Mouse (Mus musculus) heart, embryonic 15.5 days (tissue): ENCODE measurements around the gene Tmigd3. TPM values are rescaled to one million over a fixed set of nuclear protein-coding genes. Genes with fewer than 3 reads are reported as not detected.
"Not testable (repeated sequence)": the region's sequence is repeated elsewhere in the genome, so short reads cannot be mapped to it uniquely, and the experiment has no call there.

ENCODE experiments used
- ATAC-seq: fragments of 200-750 bp; cut with Nextera tagmentation; replicated peaks from 2 replicates; pipeline ENCODE4 v1.8.0; 2017; ENCODE audit warnings: low read depth, moderate TSS enrichment; ENCODE audit not compliant: insufficient number of reproducible peaks, insufficient read depth, low FRiP score
- H3K27ac ChIP-seq: fragments of 300-500 bp; sonication (generic); 2 replicates; pipeline ENCODE4 v1.5.1; 2015; ENCODE audit warnings: mild to moderate bottlenecking, inconsistent platforms
- H3K27me3 ChIP-seq: fragments of 300-500 bp; sonication (generic); 2 replicates; pipeline ENCODE4 v1.6.1; 2015; ENCODE audit warnings: inconsistent platforms
- H3K36me3 ChIP-seq: fragments of 300-500 bp; sonication (generic); 2 replicates; pipeline ENCODE4 v1.6.1; 2015; ENCODE audit warnings: mild to moderate bottlenecking, inconsistent platforms
- H3K4me1 ChIP-seq: fragments of 300-500 bp; sonication (generic); replicated peaks from 2 replicates; pipeline ENCODE4 v1.6.1; 2015; ENCODE audit warnings: inconsistent platforms
- H3K4me2 ChIP-seq: fragments of 300-500 bp; sonication (generic); 2 replicates; pipeline ENCODE4 v1.6.1; 2015; ENCODE audit warnings: inconsistent platforms, mild to moderate bottlenecking, moderate library complexity
- H3K4me3 ChIP-seq: fragments of 300-500 bp; sonication (generic); 2 replicates; pipeline ENCODE4 v1.5.1; 2015; ENCODE audit warnings: mild to moderate bottlenecking, inconsistent platforms
- H3K9ac ChIP-seq: fragments of 300-500 bp; sonication (generic); 2 replicates; pipeline ENCODE4 v1.6.1; 2015; ENCODE audit warnings: mild to moderate bottlenecking, inconsistent platforms
- H3K9me3 ChIP-seq: fragments of 300-500 bp; sonication (generic); replicated peaks from 2 replicates; pipeline ENCODE4 v1.6.1; 2016; ENCODE audit warnings: inconsistent platforms
- WGBS: fragments of 180-500 bp; shearing (Covaris S2); methylation state at CpG from one replicate; pipeline ENCODE4 v1.1.7; 2015; ENCODE audit warnings: mixed read lengths; 5-methylcytosine and 5-hydroxymethylcytosine counted together
- polyA plus RNA-seq: library from polyadenylated mRNA; unstranded; fragments of >200 nt; fragmentation: Nextera tagmentation; extraction: Ambion mirVana; gene quantifications from 2 replicates; pipeline ENCODE4 v1.2.1, GENCODE M21; 2015

Gene Tmigd3
- polyA plus RNA-seq, 1 experiment from 2014 or later: 0.50 TPM

- Histone ChIP-seq H3K27me3 (peaks cover 11% of the 10 kb centered on the region; the same call in 1 of the 2 replicates), H3K4me3 (no peak overlapping the region), H3K9ac (no peak overlapping the region), H3K36me3 (no peaks in the 10 kb centered on the region), H3K4me2 (no peak overlapping the region), H3K4me1 (peaks cover 11% of the 10 kb centered on the region), H3K9me3 (no peaks in the 10 kb centered on the region), H3K27ac (no peak overlapping the region)
- no peak for ATAC-seq
- WGBS: 49% methylated on average over 4 of the region's 4 CpGs
These were observed 33.5 kb downstream of the Tmigd3 start for GRCm38 (mm10) chr3:105904213-105904612.

GRCm38 (mm10) chr3:105904721-105905120 is 34.0 kb downstream of the Tmigd3 start:
- 95% methylated on average over 9 of the region's 9 CpGs for WGBS
- Histone ChIP-seq H3K27ac (no peak overlapping the region), H3K27me3 (peaks cover 11% of the 10 kb centered on the region; the same call in 1 of the 2 replicates), H3K36me3 (no peaks in the 10 kb centered on the region), H3K9me3 (no peaks in the 10 kb centered on the region), H3K4me2 (no peak overlapping the region), H3K9ac (no peak overlapping the region), H3K4me1 (peaks cover 6% of the 10 kb centered on the region), H3K4me3 (no peak overlapping the region)
- no peak for ATAC-seq

GRCm38 (mm10) chr3:105907956-105908655 is 37.4 kb downstream of the Tmigd3 start:
- no peaks in the 10 kb centered on the region for H3K36me3 ChIP-seq
- H3K4me1 ChIP-seq: peaks cover 14% of the 10 kb centered on the region
- no peaks in the 10 kb centered on the region for H3K9me3 ChIP-seq
- ATAC-seq: no peak
- no peak overlapping the region for H3K4me3 ChIP-seq
- no peaks in the 10 kb centered on the region for H3K27me3 ChIP-seq
- no peak overlapping the region for H3K4me2 ChIP-seq
- no peak overlapping the region for H3K9ac ChIP-seq
- 20% methylated on average over 9 of the region's 9 CpGs for WGBS
- no peak overlapping the region for H3K27ac ChIP-seq

GRCm38 (mm10) chr3:105908976-105909375 is 38.3 kb downstream of the Tmigd3 start:
- H3K4me3 ChIP-seq: no peak overlapping the region
- H3K4me2 ChIP-seq: no peak overlapping the region
- no peaks in the 10 kb centered on the region for H3K36me3 ChIP-seq
- WGBS: 87% methylated on average over 4 of the region's 4 CpGs
- ATAC-seq: no peak
- H3K9me3 ChIP-seq: no peaks in the 10 kb centered on the region
- no peak overlapping the region for H3K9ac ChIP-seq
- H3K27me3 ChIP-seq: no peaks in the 10 kb centered on the region
- peaks cover 20% of the 10 kb centered on the region for H3K4me1 ChIP-seq
- no peak overlapping the region for H3K27ac ChIP-seq

GRCm38 (mm10) chr3:105910519-105911190 is 40.0 kb downstream of the Tmigd3 start:
- Histone ChIP-seq H3K4me1 (peaks cover 29% of the 10 kb centered on the region), H3K27me3 (no peaks in the 10 kb centered on the region), H3K4me2 (no peak overlapping the region), H3K36me3 (no peaks in the 10 kb centered on the region), H3K27ac (no peak overlapping the region), H3K9me3 (no peaks in the 10 kb centered on the region), H3K4me3 (no peak overlapping the region), H3K9ac (no peak overlapping the region)
- WGBS: 71% methylated on average over 11 of the region's 11 CpGs
- ATAC-seq: no peak

- Histone ChIP-seq H3K4me2 (no peak overlapping the region), H3K4me1 (peaks cover 29% of the 10 kb centered on the region), H3K4me3 (no peak overlapping the region), H3K9ac (no peak overlapping the region), H3K27me3 (no peaks in the 10 kb centered on the region), H3K9me3 (no peaks in the 10 kb centered on the region), H3K36me3 (no peaks in the 10 kb centered on the region), H3K27ac (no peak overlapping the region)
- no peak for ATAC-seq
- WGBS: 55% methylated on average over 9 of the region's 9 CpGs
These were observed 41.6 kb downstream of the Tmigd3 start for GRCm38 (mm10) chr3:105912097-105912880.

- Histone ChIP-seq H3K4me3 (no peak overlapping the region), H3K4me2 (peak overlapping the region; percentile 17; the same call in 1 of the 2 replicates), H3K9ac (no peak overlapping the region), H3K27me3 (no peaks in the 10 kb centered on the region), H3K9me3 (no peaks in the 10 kb centered on the region), H3K36me3 (no peaks in the 10 kb centered on the region), H3K27ac (0 out of 2 replicates have a peak overlapping the region, but pooled peaks have one; percentile 20), H3K4me1 (peaks cover 26% of the 10 kb centered on the region)
- WGBS: 12% methylated on average over 10 of the region's 10 CpGs
- no peak; the same call in 1 of the 2 replicates for ATAC-seq
These were observed 43.4 kb downstream of the Tmigd3 start for GRCm38 (mm10) chr3:105913839-105914681.

- Histone ChIP-seq H3K4me1 (peaks cover 26% of the 10 kb centered on the region), H3K36me3 (no peaks in the 10 kb centered on the region), H3K4me3 (no peak overlapping the region), H3K27ac (no peak overlapping the region), H3K4me2 (no peak overlapping the region), H3K9ac (no peak overlapping the region), H3K9me3 (no peaks in the 10 kb centered on the region), H3K27me3 (no peaks in the 10 kb centered on the region)
- 21% methylated on average over 1 of the region's 1 CpGs for WGBS
- no peak for ATAC-seq
These were observed 44.6 kb downstream of the Tmigd3 start for GRCm38 (mm10) chr3:105915281-105915680.

GRCm38 (mm10) chr3:105916455-105916854 is 45.8 kb downstream of the Tmigd3 start:
- not testable (repeated sequence) for H3K4me2 ChIP-seq, ATAC-seq, H3K36me3 ChIP-seq, H3K27me3 ChIP-seq, H3K4me3 ChIP-seq, H3K27ac ChIP-seq, H3K9me3 ChIP-seq, H3K9ac ChIP-seq
- peaks cover 26% of the 10 kb centered on the region for H3K4me1 ChIP-seq

GRCm38 (mm10) chr3:105917656-105918354 is 47.1 kb downstream of the Tmigd3 start:
- no peaks in the 10 kb centered on the region for H3K9me3 ChIP-seq
- peaks cover 18% of the 10 kb centered on the region for H3K4me1 ChIP-seq
- peak; percentile 51; the same call in 1 of the 2 replicates for ATAC-seq
- no peak overlapping the region for H3K4me3 ChIP-seq
- H3K4me2 ChIP-seq: no peak overlapping the region
- no peak overlapping the region for H3K9ac ChIP-seq
- WGBS: 41% methylated on average over 10 of the region's 10 CpGs
- H3K27ac ChIP-seq: peak overlapping the region; percentile 3; the same call in 1 of the 2 replicates
- no peaks in the 10 kb centered on the region for H3K36me3 ChIP-seq
- no peaks in the 10 kb centered on the region for H3K27me3 ChIP-seq
